Mouse (Mus musculus) MEL (cell line): ENCODE data around the gene Gpatch2. TPM values are rescaled to one million over a fixed set of nuclear protein-coding genes. Genes with fewer than 3 reads are reported as not detected.

Experiments used
- DNase-seq: peaks from one replicate; pipeline ENCODE4 v3.0.0; 2011; ENCODE audit warnings: low read depth, low spot score
- H3K27ac ChIP-seq: 2 replicates; pipeline ENCODE4 v1.5.1; 2012; ENCODE audit warnings: low read depth, mild to moderate bottlenecking, control low read depth, low read length, moderate library complexity; ENCODE audit not compliant: control insufficient read depth
- H3K27me3 ChIP-seq, 2 experiments: fragments of 150-350 bp in 1 of 2; sonication (generic) in 1 of 2; 2 replicates each; pipeline ENCODE4 v1.6.1; 2012; ENCODE audit warnings: low read length in 2 of 2, mild to moderate bottlenecking in 2 of 2, improper control_type of control experiment in 1 of 2, moderate library complexity in 1 of 2; ENCODE audit not compliant: insufficient read depth in 2 of 2, control insufficient read depth in 1 of 2
- H3K36me3 ChIP-seq, 2 experiments: 2 replicates each; pipeline ENCODE4 v1.6.1; 2012 to 2014; ENCODE audit warnings: low read length in 2 of 2, improper control_type of control experiment in 1 of 2, inconsistent platforms in 1 of 2, mild to moderate bottlenecking in 1 of 2; ENCODE audit not compliant: insufficient read depth in 2 of 2, control insufficient read depth in 1 of 2
- H3K4me1 ChIP-seq, 2 experiments: fragments of 150-350 bp in 1 of 2; sonication (generic) in 1 of 2; 2 replicates each; pipeline ENCODE4 v1.6.1; 2012; ENCODE audit warnings: low read length in 2 of 2, improper control_type of control experiment in 1 of 2, mild to moderate bottlenecking in 1 of 2; ENCODE audit not compliant: insufficient read depth in 2 of 2, control insufficient read depth in 1 of 2
- H3K4me3 ChIP-seq, 2 experiments: fragments of 150-350 bp in 1 of 2; sonication (generic) in 1 of 2; 2 replicates each; pipeline ENCODE4 v1.5.1; 2012; ENCODE audit warnings: low read depth in 2 of 2, low read length in 2 of 2, mild to moderate bottlenecking in 2 of 2, moderate library complexity in 2 of 2, control low read depth in 1 of 2, improper control_type of control experiment in 1 of 2; ENCODE audit not compliant: control insufficient read depth in 1 of 2, insufficient read depth in 1 of 2
- H3K79me2 ChIP-seq: 2 replicates; pipeline ENCODE4 v1.6.1; 2012; ENCODE audit warnings: mild to moderate bottlenecking, low read length, moderate library complexity; ENCODE audit not compliant: control insufficient read depth, poor library complexity, insufficient read depth
- H3K9ac ChIP-seq: 2 replicates; pipeline ENCODE4 v1.6.1; 2012; ENCODE audit warnings: low read depth, mild to moderate bottlenecking, control low read depth, low read length, moderate library complexity; ENCODE audit not compliant: control insufficient read depth, poor library complexity, severe bottlenecking
- H3K9me3 ChIP-seq: fragments of 150-350 bp; sonication (generic); replicated peaks from 2 replicates; pipeline ENCODE4 v1.6.1; 2012; ENCODE audit warnings: mild to moderate bottlenecking, low read length, improper control_type of control experiment, moderate library complexity; ENCODE audit not compliant: insufficient read depth
- CHD1 ChIP-seq: IDR thresholded peaks from 2 replicates; pipeline ENCODE4 v1.6.1; 2012; ENCODE audit warnings: low read depth, mild to moderate bottlenecking, inconsistent platforms, low read length, improper control_type of control experiment
- CHD2 ChIP-seq: IDR thresholded peaks from 2 replicates; pipeline ENCODE4 v1.6.1; 2011; ENCODE audit warnings: low read length, improper control_type of control experiment
- CTCF ChIP-seq, 3 experiments: IDR thresholded peaks in 2 of 3; conservative IDR thresholded peaks in 1 of 3; 2 replicates each; pipeline ENCODE4 v1.5.1; 2011 to 2012; ENCODE audit warnings: low read length in 3 of 3, low read depth in 2 of 3, mild to moderate bottlenecking in 2 of 3, improper control_type of control experiment in 1 of 3, inconsistent platforms in 1 of 3, mixed read lengths in 1 of 3, moderate library complexity in 1 of 3; ENCODE audit not compliant: control insufficient read depth in 1 of 3, insufficient read depth in 1 of 3, poor library complexity in 1 of 3, severe bottlenecking in 1 of 3
- EP300 ChIP-seq, 2 experiments: IDR thresholded peaks; 2 replicates each; pipeline ENCODE4 v1.6.1; 2011; ENCODE audit warnings: improper control_type of control experiment in 2 of 2, low read length in 2 of 2, low read depth in 1 of 2, mild to moderate bottlenecking in 1 of 2
- ETS1 ChIP-seq: IDR thresholded peaks from 2 replicates; pipeline ENCODE4 v1.6.1; 2012; ENCODE audit warnings: low read depth, mild to moderate bottlenecking, inconsistent platforms, low read length, improper control_type of control experiment, moderate library complexity
- GATA1 ChIP-seq: IDR thresholded peaks from 2 replicates; pipeline ENCODE4 v1.6.1; 2011; ENCODE audit warnings: low read depth, low read length, improper control_type of control experiment
- HCFC1 ChIP-seq: IDR thresholded peaks from 2 replicates; pipeline ENCODE4 v1.6.1; 2012; ENCODE audit warnings: low read depth, mild to moderate bottlenecking, inconsistent platforms, low read length, improper control_type of control experiment, moderate library complexity
- JUND ChIP-seq: IDR thresholded peaks from 2 replicates; pipeline ENCODE4 v1.6.1; 2011; ENCODE audit warnings: low read depth, mild to moderate bottlenecking, improper control_type of control experiment, low read length
- MAZ ChIP-seq: IDR thresholded peaks from 2 replicates; pipeline ENCODE4 v1.6.1; 2012; ENCODE audit warnings: low read depth, mild to moderate bottlenecking, inconsistent platforms, low read length, improper control_type of control experiment
- MEF2A ChIP-seq: IDR thresholded peaks from 2 replicates; pipeline ENCODE4 v1.6.1; 2014; ENCODE audit warnings: low read depth, mild to moderate bottlenecking, inconsistent platforms, low read length, improper control_type of control experiment; ENCODE audit not compliant: poor library complexity, insufficient replicate concordance, severe bottlenecking; ENCODE audit errors: extremely low read depth
- MXI1 ChIP-seq: IDR thresholded peaks from 2 replicates; pipeline ENCODE4 v1.6.1; 2011; ENCODE audit warnings: mild to moderate bottlenecking, low read depth, low read length, improper control_type of control experiment
- MYC ChIP-seq: IDR thresholded peaks from 2 replicates; pipeline ENCODE4 v1.6.1; 2011; ENCODE audit warnings: low read depth, mild to moderate bottlenecking, low read length, improper control_type of control experiment, moderate library complexity
- NELFE ChIP-seq: IDR thresholded peaks from 2 replicates; pipeline ENCODE4 v1.6.1; 2011; ENCODE audit warnings: low read depth, low read length, improper control_type of control experiment
- NRF1 ChIP-seq: IDR thresholded peaks from 2 replicates; pipeline ENCODE4 v1.6.1; 2014; ENCODE audit warnings: low read depth, mild to moderate bottlenecking, inconsistent platforms, low read length, improper control_type of control experiment, moderate library complexity; ENCODE audit not compliant: poor library complexity, insufficient read depth, severe bottlenecking
- POLR2A ChIP-seq, 2 experiments: IDR thresholded peaks; 2 replicates each; pipeline ENCODE4 v1.6.1; 2011 to 2012; ENCODE audit warnings: low read length in 2 of 2, mild to moderate bottlenecking in 2 of 2, control low read depth in 1 of 2, improper control_type of control experiment in 1 of 2, low read depth in 1 of 2, moderate library complexity in 1 of 2; ENCODE audit not compliant: control insufficient read depth in 1 of 2, insufficient read depth in 1 of 2, poor library complexity in 1 of 2
- POLR2AphosphoS5 ChIP-seq: IDR thresholded peaks from 2 replicates; pipeline ENCODE4 v1.6.1; 2012; ENCODE audit warnings: low read depth, borderline replicate concordance, mild to moderate bottlenecking, inconsistent platforms, low read length, moderate library complexity, mixed read lengths
- RCOR1 ChIP-seq: IDR thresholded peaks from 2 replicates; pipeline ENCODE4 v1.6.1; 2012; ENCODE audit warnings: low read depth, mild to moderate bottlenecking, inconsistent platforms, low read length, improper control_type of control experiment
- SIN3A ChIP-seq: IDR thresholded peaks from 2 replicates; pipeline ENCODE4 v1.6.1; 2012; ENCODE audit warnings: low read length, improper control_type of control experiment, inconsistent platforms
- SMC3 ChIP-seq: IDR thresholded peaks from 2 replicates; pipeline ENCODE4 v1.6.1; 2011; ENCODE audit warnings: low read depth, low read length, improper control_type of control experiment
- TBP ChIP-seq: IDR thresholded peaks from 2 replicates; pipeline ENCODE4 v1.8.0; 2011; ENCODE audit warnings: low read depth, low read length, improper control_type of control experiment
- TCF12 ChIP-seq: IDR thresholded peaks from 2 replicates; pipeline ENCODE4 v1.6.1; 2014; ENCODE audit warnings: low read depth, mild to moderate bottlenecking, inconsistent platforms, low read length, improper control_type of control experiment, moderate library complexity
- USF2 ChIP-seq, 2 experiments: IDR thresholded peaks; 2 replicates each; pipeline ENCODE4 v1.6.1; 2011 to 2012; ENCODE audit warnings: improper control_type of control experiment in 2 of 2, low read length in 2 of 2, borderline replicate concordance in 1 of 2, inconsistent platforms in 1 of 2, low read depth in 1 of 2, mild to moderate bottlenecking in 1 of 2; ENCODE audit not compliant: insufficient read depth in 1 of 2
- polyA plus RNA-seq, 2 experiments: library from polyadenylated mRNA; stranded (reverse) in 1 of 2; unstranded in 1 of 2; fragments of >175 nt in 1 of 2; fragments of >200 nt in 1 of 2; gene quantifications; 2 replicates each; pipeline versions ENCODE4 v1.2.1 to v1.2.4; 2012; ENCODE audit warnings: low replicate concordance in 2 of 2, low read depth in 1 of 2; ENCODE audit not compliant: insufficient read length in 2 of 2, insufficient read depth in 1 of 2, missing spikeins in 1 of 2
- total RNA-seq: library from RNA; depleted of rRNA; stranded (reverse); fragments of 300-350 nt; gene quantifications from 2 replicates; pipeline ENCODE4 v1.2.3, GENCODE M21; 2012

Gene Gpatch2
- total and polyA plus RNA-seq, 3 experiments, result 14.5 to 15.3 TPM; not detected in 1

DNA sequence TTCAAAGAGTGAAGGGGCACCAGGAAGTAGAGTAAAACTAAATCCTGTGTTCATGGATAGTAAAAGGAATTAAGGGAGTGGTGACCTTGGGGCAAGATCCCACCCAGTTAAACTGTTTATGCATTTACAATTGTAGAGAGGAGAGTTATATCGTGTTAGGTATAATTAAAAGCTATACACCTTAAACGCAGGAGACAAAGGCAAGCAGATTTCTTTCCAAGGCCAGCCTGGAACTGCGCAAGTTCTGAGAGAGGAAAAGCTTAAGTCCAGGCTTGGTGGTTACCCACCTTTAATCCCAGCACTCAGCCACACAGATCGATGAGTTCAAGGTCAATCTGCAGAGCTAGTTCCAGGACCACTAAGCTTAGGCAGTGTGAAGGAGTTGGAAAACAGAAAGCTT, 4.6 kb upstream of the Gpatch2 start:
- Histone ChIP-seq H3K27me3 (no peaks in the 10 kb centered on the region), H3K4me1 (no peaks in the 10 kb centered on the region), H3K27ac (no peak overlapping the region), H3K9ac (no peak overlapping the region), H3K79me2 (peaks cover 5% of the 10 kb centered on the region; the same call in 1 of the 2 replicates), H3K36me3 (peaks cover 0 to 5% of the 10 kb centered on the region in 2 experiments; a peak in 2 of 4 replicates), H3K4me3 (no peak overlapping the region), H3K9me3 (no peaks in the 10 kb centered on the region)
- no peak for DNase-seq
- TF ChIP-seq MAZ (no peak), NELFE (no peak), JUND (no peak), NRF1 (no peak), SMC3 (no peak), MYC (no peak), MXI1 (no peak), POLR2AphosphoS5 (no peak), POLR2A (IDR thresholded peaks at IDR 0.05; ENCODE audit: control insufficient read depth in 1 of 2, insufficient read depth in 1 of 2, low read depth in 1 of 2, low read length in 2 of 2, poor library complexity in 1 of 2) (no peak), RCOR1 (no peak), TCF12 (no peak), CHD1 (no peak), MEF2A (no peak), CTCF (IDR thresholded peaks at IDR 0.05 in 2 of 3, conservative IDR thresholded peaks at IDR 0.05 in 1 of 3; ENCODE audit: control insufficient read depth in 1 of 3, insufficient read depth in 1 of 3, low read depth in 2 of 3, low read length in 3 of 3, poor library complexity in 1 of 3, severe bottlenecking in 1 of 3) (no peak)
- TF ChIP-seq, all 39 proteins: peak for 0

DNA sequence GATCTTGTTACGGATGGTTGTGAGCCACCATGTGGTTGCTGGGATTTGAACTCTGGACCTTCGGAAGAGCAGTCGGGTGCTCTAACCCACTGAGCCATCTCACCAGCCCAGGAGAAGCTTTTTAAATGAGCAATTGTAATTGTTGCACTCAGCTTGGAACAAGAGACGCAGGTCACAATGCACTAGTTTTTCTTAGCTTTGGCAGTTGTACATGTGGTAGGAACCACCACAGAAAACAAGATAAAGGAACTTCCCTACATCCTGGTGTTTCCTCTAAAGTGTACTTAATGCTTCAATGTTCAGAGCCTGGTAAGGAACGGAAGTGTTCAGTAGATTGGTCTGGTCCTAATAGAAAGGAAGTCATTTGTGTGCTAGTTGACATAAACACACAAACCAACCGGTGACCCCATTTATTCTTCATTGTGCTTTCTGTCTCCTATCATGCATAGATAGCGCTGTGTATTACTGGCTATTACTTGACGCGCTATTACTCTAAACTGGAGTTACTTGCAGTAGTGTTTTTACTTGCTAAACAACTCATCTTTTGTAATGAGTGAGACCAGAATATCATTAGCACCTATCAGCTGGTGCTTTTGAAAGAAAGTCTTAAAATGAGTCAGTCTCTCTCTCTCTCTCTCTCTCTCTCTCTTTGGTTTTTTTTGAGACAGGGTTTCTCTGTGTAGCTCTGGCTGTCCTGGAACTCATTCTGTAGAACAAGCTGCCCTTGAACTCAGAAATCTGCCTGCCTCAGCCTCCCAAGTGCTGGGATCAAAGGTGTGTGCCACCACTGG, 1.5 kb downstream of the Gpatch2 start:
- Histone ChIP-seq H3K27ac (peak overlapping the region; percentile 63), H3K9ac (no peak overlapping the region), H3K4me1 (peaks cover 0 to 4% of the 10 kb centered on the region in 2 experiments; a peak in 2 of 4 replicates), H3K9me3 (no peaks in the 10 kb centered on the region), H3K79me2 (peaks cover 10% of the 10 kb centered on the region), H3K36me3 (peaks cover 0 to 16% of the 10 kb centered on the region in 2 experiments; a peak in 2 of 4 replicates), H3K4me3 (peak overlapping the region; percentile 11 to 19; a peak in 2 of 4 replicates), H3K27me3 (no peaks in the 10 kb centered on the region)
- peak; percentile 82 for DNase-seq
- peak; percentile 25; the same call in 1 of the 2 replicates for TF ChIP-seq TCF12
- 0 out of 2 replicates have a peak, but pooled peaks have one; percentile 25 for TF ChIP-seq SIN3A
- peak; percentile 98 for TF ChIP-seq TBP
- peak; percentile 34; the same call in 1 of the 2 replicates for TF ChIP-seq ETS1
- 0 out of 2 replicates have a peak, but pooled peaks have one; percentile 20 for TF ChIP-seq GATA1
- TF ChIP-seq CHD2, result no peak
- TF ChIP-seq HCFC1, result 0 out of 2 replicates have a peak, but pooled peaks have one; percentile 38
- TF ChIP-seq EP300 (IDR thresholded peaks at IDR 0.05; ENCODE audit: low read depth in 1 of 2, low read length in 2 of 2), result peak; percentile 28 to 63; a peak in 3 of 4 replicates
- no peak for TF ChIP-seq USF2 (IDR thresholded peaks at IDR 0.05; ENCODE audit: borderline replicate concordance in 1 of 2, insufficient read depth in 1 of 2, low read depth in 1 of 2, low read length in 2 of 2)
- TF ChIP-seq MYC, result peak; percentile 81
